Mouse (Mus musculus) liver, adult 2 months (tissue): ENCODE measurements around the gene Ephx3. TPM values are rescaled to one million over a fixed set of nuclear protein-coding genes. Genes with fewer than 3 reads are reported as not detected.

Source experiments
- DNase-seq: peaks from one replicate; pipeline ENCODE4 v3.0.0-alpha.2; 2011; ENCODE audit warnings: low read depth, low spot score; ENCODE audit errors: extremely low read depth
- H3K27ac ChIP-seq: fragments of 200-500 bp; replicated peaks from 2 replicates; pipeline ENCODE4 v1.5.1; 2012; ENCODE audit warnings: low read depth, mild to moderate bottlenecking, control low read depth, inconsistent platforms, low read length; ENCODE audit not compliant: insufficient read depth
- H3K27me3 ChIP-seq: fragments of 200-500 bp; 2 replicates; pipeline ENCODE4 v1.6.1; 2012; ENCODE audit warnings: mild to moderate bottlenecking, moderate library complexity, low read length, inconsistent platforms; ENCODE audit not compliant: control insufficient read depth, insufficient read depth
- H3K36me3 ChIP-seq: fragments of 200-500 bp; 2 replicates; pipeline ENCODE4 v1.6.1; 2012; ENCODE audit warnings: low read length, inconsistent platforms; ENCODE audit not compliant: control insufficient read depth, insufficient read depth
- H3K4me1 ChIP-seq: fragments of 200-500 bp; 2 replicates; pipeline ENCODE4 v1.6.1; 2011; ENCODE audit warnings: low read length; ENCODE audit not compliant: control insufficient read depth, insufficient read depth
- H3K4me3 ChIP-seq: fragments of 200-500 bp; 2 replicates; pipeline ENCODE4 v1.5.1; 2011; ENCODE audit warnings: low read depth, mild to moderate bottlenecking, control low read depth, low read length, moderate library complexity; ENCODE audit not compliant: insufficient read depth
- H3K79me2 ChIP-seq: fragments of 200-500 bp; 2 replicates; pipeline ENCODE4 v1.6.1; 2012; ENCODE audit warnings: inconsistent platforms, mild to moderate bottlenecking, low read length, moderate library complexity; ENCODE audit not compliant: control insufficient read depth, insufficient read depth
- H3K9ac ChIP-seq: fragments of 200-500 bp; 2 replicates; pipeline ENCODE4 v1.6.1; 2012; ENCODE audit warnings: low read depth, mild to moderate bottlenecking, control low read depth, inconsistent platforms, low read length
- CTCF ChIP-seq: fragments of 200-500 bp; IDR thresholded peaks from 2 replicates; pipeline ENCODE4 v1.5.1; 2011; ENCODE audit warnings: low read depth, low read length, control low read depth
- POLR2A ChIP-seq: fragments of 200-500 bp; IDR thresholded peaks from 2 replicates; pipeline ENCODE4 v1.6.1; 2011; ENCODE audit warnings: low read length, control low read depth; ENCODE audit not compliant: insufficient read depth; ENCODE audit errors: extremely low read depth
- WGBS: fragments of 180-500 bp; shearing (Covaris S2); methylation state at CpG from one replicate; pipeline ENCODE4 v1.1.7; 2018; 5-methylcytosine and 5-hydroxymethylcytosine counted together
- polyA plus RNA-seq: library from polyadenylated mRNA; depleted of rRNA; stranded (reverse); fragments of >200 nt; gene quantifications from 2 replicates; pipeline ENCODE4 v1.2.3, GENCODE M21; 2012
- total RNA-seq: library from RNA; depleted of rRNA; stranded (reverse); fragments of >200 nt; gene quantifications from 2 replicates; pipeline ENCODE4 v1.2.3, GENCODE M21; 2014

The Ephx3 gene
- total and polyA plus RNA-seq, 2 experiments = 0.09 to 0.21 TPM

DNA sequence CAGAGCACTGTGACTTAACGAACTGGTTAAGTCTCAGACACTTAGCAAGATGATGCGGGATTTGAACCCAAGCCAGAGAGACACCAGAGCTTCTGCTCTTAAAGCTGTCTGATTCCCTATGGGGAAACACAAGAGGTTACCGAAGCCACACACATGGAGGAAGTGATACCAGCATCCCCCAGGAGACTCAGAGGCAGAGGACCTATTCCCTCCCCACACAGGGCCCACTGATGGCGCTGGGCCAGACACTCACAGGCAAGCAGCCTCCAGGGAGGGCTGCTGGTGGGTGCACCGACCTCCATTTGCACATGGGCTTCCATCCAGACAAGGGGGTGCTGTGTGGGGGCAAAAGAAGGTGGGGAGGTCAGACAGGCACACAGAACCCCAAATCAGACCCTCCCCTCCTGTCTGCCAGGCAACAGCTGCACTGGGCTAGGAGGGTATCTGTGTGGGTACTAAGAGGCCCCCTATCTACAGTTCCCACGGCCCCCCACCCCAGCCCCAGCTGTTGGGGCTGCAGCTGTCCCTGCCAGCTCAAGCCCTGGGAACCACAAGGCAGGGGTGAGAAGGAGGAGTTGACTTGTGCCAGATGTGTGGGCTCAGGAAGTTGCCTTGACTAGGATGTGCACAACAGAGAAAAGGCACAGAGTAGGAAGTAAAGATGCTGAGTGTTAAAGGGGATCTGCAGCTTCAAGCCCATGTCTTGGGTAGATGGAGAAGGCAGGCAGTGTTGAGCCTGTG is 25.3 kb downstream of the Ephx3 start:
- H3K4me3 ChIP-seq = no peak overlapping the region

DNA sequence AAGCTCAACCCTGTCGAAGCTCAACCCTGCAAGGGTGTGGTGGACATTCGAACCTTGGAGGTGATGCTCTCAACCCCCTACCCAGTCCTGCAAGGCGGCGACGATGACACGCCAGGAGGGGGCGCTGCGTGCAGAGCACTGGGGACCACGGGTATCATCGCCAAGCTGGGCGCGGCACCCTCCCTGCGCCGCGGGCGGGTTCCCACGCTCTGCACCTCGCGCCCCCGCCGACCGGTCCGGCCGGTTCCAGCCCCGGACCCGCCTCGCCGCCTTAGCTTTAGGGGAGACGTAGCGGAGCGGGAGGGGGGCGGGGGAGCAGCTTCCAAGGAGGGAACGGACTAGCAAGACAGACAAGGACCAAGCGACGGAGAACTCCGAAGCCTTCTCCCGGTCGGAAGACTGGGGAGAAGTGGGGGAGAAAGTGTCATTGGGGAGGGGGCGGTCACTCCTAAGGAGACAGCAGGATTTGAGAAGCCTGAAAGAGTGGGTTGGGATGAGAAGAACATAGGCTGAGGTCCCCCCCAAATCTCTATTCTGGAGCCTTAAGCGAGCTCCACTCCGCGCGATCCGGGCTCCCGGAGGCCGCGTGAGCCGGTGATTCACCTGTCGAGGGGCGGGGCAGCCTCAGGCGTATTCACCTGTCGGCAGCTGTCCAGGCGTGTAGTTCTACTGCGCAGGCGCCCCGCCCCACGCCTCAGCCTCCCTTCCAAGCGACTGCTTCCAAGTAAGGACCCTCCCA is 27.1 kb downstream of the Ephx3 start:
- TF ChIP-seq POLR2A = no peak
- peak; percentile 74 for TF ChIP-seq CTCF
- Histone ChIP-seq H3K27ac (no peak overlapping the region), H3K27me3 (peaks cover 13% of the 10 kb centered on the region; the same call in 1 of the 2 replicates), H3K36me3 (no peaks in the 10 kb centered on the region), H3K9ac (no peak overlapping the region), H3K4me1 (no peaks in the 10 kb centered on the region; the same call in 1 of the 2 replicates), H3K79me2 (no peaks in the 10 kb centered on the region), H3K4me3 (peak overlapping the region; percentile 14; the same call in 1 of the 2 replicates)
- DNase-seq = no peak
- 4% methylated on average over 58 of the region's 58 CpGs for WGBS

More for the DNA sequence above, 25.3 kb downstream of the Ephx3 start:
- H3K79me2 ChIP-seq = no peaks in the 10 kb centered on the region
- TF ChIP-seq POLR2A = no peak
- no peak for TF ChIP-seq CTCF
- H3K9ac ChIP-seq = no peak overlapping the region
- H3K36me3 ChIP-seq = no peaks in the 10 kb centered on the region
- no peak overlapping the region for H3K27ac ChIP-seq
- H3K27me3 ChIP-seq = peaks cover 13% of the 10 kb centered on the region; the same call in 1 of the 2 replicates
- 71% methylated on average over 6 of the region's 6 CpGs for WGBS
- DNase-seq = no peak
- no peaks in the 10 kb centered on the region; the same call in 1 of the 2 replicates for H3K4me1 ChIP-seq

DNA sequence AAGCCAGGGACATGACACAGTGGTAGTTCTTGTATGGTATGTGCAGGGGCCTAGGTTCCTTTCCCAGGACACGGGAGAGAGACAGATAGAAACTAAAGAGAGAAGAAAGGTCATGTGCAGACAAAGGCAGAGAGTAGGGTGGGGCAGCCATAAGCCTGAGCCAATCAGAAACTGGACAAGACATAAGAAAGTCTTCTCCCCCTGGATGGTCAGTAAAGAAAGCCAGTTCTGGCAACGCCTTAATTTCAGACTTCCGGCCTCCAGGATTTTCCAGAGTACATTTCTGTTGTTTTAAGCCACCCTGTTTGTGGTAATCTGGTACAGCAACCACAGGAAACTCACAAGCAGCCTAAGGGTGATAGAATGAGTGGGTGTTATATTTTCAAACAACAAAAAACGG is 28.5 kb downstream of the Ephx3 start:
- Histone ChIP-seq H3K27ac (no peak overlapping the region), H3K79me2 (no peaks in the 10 kb centered on the region), H3K4me1 (no peaks in the 10 kb centered on the region), H3K9ac (no peak overlapping the region), H3K27me3 (peaks cover 7% of the 10 kb centered on the region; the same call in 1 of the 2 replicates), H3K36me3 (no peaks in the 10 kb centered on the region), H3K4me3 (no peak overlapping the region)
- DNase-seq = no peak
- WGBS = 78% methylated on average over 4 of the region's 4 CpGs
- TF ChIP-seq CTCF (no peak), POLR2A (no peak)

DNA sequence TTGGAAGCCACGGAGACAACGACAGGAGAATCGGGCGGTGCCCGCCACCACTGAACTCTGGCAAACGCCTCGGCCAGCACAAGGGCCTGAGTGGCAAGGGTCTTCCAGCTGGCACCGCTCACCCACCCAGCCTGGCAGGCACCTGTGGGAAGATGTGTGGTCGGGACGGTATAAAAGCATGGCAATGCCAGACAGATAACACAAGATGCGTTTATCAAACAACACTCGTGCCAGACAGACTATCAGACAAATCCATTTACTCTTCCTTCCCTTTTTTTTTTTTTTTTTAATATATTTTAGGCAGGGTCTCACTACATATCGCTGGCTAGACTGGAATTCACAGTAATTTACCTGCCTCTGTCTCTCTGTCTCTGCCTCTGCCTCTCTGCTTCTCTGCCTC is 30.5 kb downstream of the Ephx3 start:
- no peaks in the 10 kb centered on the region for H3K4me1 ChIP-seq
- TF ChIP-seq POLR2A = no peak
- no peak for TF ChIP-seq CTCF
- H3K4me3 ChIP-seq = no peak overlapping the region
- no peak for DNase-seq
- whole genome bisulfite sequencing = 87% methylated on average over 13 of the region's 13 CpGs
- H3K9ac ChIP-seq = no peak overlapping the region
- H3K79me2 ChIP-seq = no peaks in the 10 kb centered on the region
- no peak overlapping the region for H3K27ac ChIP-seq
- H3K36me3 ChIP-seq = no peaks in the 10 kb centered on the region
- peaks cover 7% of the 10 kb centered on the region; the same call in 1 of the 2 replicates for H3K27me3 ChIP-seq

DNA sequence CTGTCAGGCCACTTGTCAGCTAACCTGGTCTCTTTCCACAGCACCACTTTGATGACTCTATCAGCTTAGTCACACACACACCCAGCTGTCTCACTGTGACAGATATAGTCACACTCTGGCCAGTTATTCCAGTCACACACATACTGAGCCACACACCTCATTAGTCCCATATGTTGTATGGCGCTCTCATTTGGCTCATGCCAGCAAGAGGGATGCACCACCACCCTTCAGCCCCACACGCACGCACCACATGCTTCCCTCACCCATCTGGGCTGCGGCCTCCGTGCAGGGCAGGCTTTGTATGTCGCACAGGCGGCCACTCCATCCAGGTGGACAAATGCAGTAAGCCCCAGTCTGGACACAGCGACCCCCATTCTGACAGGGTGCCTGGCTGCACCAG is 42.6 kb downstream of the Ephx3 start:
- Histone ChIP-seq H3K4me1 (no peaks in the 10 kb centered on the region), H3K9ac (no peak overlapping the region), H3K27me3 (no peaks in the 10 kb centered on the region; the same call in 1 of the 2 replicates), H3K36me3 (no peaks in the 10 kb centered on the region), H3K79me2 (no peaks in the 10 kb centered on the region), H3K27ac (no peak overlapping the region), H3K4me3 (no peak overlapping the region)
- DNase-seq = no peak
- WGBS = 96% methylated on average over 8 of the region's 8 CpGs
- TF ChIP-seq POLR2A (no peak), CTCF (no peak)
